Mouse (Mus musculus) bone marrow, adult 2 months (tissue): Measurements from ENCODE around the gene Sgms1.

Source experiments
- CTCF ChIP-seq: fragments of 200-500 bp; IDR thresholded peaks from 2 replicates; pipeline ENCODE4 v1.5.1; 2011; ENCODE audit warnings: low read length, control low read depth; ENCODE audit not compliant: control insufficient read depth, insufficient read depth
- POLR2A ChIP-seq: fragments of 200-500 bp; IDR thresholded peaks from 2 replicates; pipeline ENCODE4 v1.6.1; 2011; ENCODE audit warnings: low read depth, mild to moderate bottlenecking, control low read depth, low read length, borderline replicate concordance; ENCODE audit not compliant: control insufficient read depth

- no peak for TF ChIP-seq POLR2A
- no peak for TF ChIP-seq CTCF
These were observed 136.5 kb downstream of the Sgms1 start for GRCm38 (mm10) chr19:32252987-32253386.
